Mouse (Mus musculus) adrenal gland, adult 18-20 months (tissue): ENCODE data around the gene Rreb1. TPM values are rescaled to one million over a fixed set of nuclear protein-coding genes. Genes with fewer than 3 reads are reported as not detected.

Experiments used
- DNase-seq, 2 experiments: peaks; one replicate each; pipeline ENCODE4 v3.0.0; 2021 to 2022; ENCODE audit warnings: low spot score in 2 of 2
- total RNA-seq, 2 experiments: library from RNA; stranded (reverse); gene quantifications; 1 replicate in 1 of 2; 2 replicates in 1 of 2; pipeline ENCODE4 v1.2.3; 2021

The Rreb1 gene
- total RNA-seq, 2 experiments from 2014 or later, result 41.1 to 48.4 TPM

DNA sequence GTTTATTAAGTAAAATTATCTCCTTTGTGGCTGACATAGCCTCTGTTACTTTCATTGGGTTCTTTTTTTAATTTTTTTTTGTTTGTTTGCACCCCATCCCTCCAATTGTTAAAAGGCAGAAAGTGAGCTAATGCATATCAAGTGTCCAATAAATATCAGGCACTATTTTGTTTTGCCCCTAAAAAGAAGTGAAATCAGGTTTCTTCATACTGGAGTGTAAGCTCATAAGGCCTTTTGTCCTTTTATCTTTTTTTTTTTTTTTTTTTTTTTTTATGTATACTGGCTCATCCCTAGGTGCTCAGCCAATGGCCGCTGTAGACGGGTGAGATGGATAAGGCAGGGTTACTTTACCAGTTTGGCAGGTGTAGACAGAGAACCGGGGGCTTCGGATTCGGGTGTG lies 70.2 kb downstream of the Rreb1 start:
- DNase-seq, result no peak

DNA sequence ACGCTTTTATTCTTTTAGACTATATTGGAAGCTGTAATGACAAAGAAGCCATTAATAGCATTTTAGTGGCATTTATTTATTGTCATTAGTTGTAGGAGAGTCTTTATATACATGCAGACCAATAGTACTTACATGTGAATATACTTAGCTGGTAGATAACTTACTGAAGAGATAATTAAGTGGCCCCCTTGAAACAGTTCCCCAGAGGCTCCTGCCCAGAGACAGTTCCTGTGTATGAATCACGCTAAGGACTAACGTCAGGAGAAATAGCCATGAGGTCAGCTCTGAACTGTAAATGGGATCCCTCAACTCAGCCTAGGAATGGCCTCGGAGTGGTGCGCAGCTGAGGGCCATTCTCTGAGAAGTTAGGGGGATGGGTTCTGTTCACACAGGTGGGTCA lies 73.4 kb downstream of the Rreb1 start:
- no peak for DNase-seq

DNA sequence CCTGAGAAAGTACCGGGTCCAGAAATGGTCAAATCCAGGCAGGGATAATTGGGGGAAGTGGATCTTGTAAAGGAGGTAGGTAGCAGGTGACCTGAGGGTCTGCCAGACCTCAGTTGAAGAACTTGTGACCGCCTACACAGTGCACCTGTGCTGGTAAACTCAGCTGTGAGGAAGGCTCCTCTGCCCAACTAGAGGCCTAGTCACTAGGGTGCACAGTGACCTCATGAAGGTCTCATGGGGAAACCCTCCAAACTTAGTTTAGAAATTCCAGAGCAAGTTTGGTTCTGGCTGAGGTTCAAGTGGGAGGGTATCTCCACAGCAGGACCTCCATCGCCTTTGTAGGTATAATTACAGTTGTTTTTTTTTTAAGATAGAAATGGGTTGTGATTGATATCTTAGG lies 74.7 kb downstream of the Rreb1 start:
- DNase-seq, result no peak

DNA sequence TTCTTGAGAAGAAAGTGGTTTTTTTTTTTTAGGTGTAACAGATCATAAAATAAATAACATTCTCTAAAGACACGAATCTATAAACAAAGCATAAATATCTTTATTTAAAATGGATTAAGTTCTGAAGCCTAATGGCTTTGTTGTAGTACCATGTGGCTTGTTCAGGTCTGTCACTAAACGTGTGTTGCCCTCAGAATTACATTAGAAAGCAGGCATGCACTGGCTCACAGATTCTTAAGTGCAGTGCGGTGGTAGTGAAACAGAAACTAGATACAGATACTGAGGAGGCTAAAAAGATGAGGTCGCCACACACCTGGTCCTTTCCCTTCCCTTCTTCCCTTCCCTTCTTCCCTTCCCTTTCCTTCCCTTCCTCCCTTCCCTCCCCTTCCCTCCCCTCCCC lies 75.2 kb downstream of the Rreb1 start:
- no peak for DNase-seq

DNA sequence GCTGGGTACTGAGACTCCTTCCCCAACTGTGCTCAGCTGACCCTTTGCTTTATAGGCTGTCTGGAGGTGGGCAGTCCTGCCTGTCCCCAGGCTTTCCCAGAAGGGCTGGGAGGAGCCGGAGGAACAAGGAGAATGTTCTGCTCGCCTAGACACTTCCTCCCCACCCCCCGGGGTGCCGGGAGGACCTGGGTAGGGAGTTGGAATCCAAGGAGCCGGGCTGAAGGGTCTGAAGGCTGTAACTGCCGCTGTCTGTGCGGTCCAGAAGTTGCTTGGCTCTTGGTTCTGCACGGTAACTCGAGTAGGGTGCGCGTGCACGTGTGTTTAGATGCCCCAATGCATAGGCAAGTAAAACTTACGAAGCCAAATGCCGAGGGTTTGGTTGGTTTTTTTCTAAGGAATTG lies 75.8 kb downstream of the Rreb1 start:
- peak; percentile 45 to 52 for DNase-seq

DNA sequence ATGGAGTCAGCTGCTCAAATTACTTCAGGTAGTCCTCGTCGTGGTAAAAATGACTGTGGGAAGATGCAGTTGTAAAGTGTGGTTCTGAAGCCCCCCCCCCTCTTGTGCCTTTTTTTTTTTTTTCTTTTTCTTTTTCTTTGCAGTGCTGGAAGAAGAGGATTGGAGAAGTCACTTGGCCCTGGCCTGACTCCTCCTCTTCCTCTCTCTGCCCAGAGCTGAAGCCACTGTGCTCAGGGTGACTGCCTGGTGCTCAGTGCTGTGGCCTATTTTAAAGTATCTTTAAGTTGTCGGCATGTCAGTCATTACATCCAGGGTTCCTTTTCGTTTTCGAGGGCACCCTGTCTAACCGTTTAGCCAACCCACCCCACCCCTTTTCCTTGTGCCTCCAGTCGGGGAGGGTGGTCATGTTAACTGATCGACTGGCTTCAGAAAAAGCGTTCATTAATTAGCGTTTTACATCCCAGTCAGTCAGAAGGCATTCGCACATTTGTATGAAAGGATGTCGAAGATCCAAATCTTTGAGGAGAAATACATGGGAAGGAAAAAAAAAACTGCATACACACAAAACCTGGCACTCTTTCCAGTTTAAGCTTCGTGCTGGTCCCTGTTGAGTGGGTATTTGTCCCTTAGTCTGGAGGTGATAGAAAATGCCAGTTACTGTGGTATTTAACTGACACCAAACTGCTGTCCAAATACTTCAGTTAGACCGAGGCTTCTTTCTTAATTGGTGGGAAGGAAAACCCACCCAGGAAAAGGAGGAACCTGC lies 76.4 kb downstream of the Rreb1 start:
- no peak for DNase-seq

DNA sequence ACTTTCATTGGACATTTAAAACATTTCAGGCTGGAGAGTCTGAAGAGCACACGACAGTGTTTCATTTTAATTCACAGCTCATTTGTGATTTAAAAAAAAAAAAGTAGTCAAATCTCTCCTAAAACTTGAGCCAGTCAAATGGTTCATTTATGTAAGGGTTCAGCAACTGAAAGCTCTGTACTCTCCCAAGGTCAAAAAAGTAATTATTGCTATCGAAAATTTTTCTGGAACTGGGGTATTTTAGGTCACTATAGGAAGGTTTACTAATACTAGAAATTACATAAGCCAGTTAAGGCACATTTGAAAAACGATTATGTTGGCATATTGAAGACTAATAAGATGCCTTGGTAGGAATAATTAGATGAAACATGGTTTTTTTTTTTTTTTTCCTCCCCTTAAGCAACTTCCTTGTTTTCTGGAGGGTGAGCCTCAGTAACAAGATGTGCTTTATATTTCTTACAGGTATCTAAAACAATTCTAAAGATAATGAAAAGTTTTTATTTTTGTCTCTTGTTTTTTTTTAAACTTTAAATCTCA lies 77.1 kb downstream of the Rreb1 start:
- DNase-seq, result no peak

DNA sequence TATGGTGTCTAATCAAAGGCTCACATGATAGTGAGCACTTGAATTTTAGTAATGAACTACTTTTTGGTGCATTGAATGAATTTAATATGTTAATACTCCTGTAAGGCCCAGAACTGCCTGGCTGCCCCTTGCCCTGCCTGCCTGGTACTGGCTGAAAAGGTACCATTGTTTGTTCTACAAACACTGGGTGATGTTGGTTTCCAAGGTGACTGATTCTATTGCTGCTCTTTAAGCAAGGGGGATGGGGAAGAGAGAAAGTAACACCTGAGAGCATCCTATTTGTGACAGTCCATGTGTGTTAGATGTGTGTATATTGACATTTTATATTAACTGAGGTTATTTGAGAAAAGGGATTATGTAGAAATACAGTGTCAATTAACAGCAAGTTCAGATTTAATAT lies 77.6 kb downstream of the Rreb1 start:
- DNase-seq, result no peak

DNA sequence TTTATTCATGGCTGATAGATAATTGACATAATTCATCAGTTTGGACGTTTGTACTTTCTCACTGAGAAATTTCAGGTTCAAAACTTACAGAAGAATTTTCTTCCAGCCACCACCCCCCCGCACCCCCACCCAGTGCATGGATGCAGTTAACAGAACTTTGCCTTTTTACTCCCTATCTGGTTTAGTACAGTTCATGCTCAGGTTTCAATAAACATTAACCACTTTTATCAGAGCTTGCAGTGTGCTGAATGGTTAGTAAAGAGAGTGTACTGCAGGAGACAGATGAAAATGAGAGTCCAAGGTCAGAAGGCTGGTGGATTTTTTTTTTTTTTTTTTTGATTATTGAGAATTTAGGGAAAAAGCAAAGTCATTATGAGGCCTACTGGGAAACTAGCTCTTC lies 78.3 kb downstream of the Rreb1 start:
- no peak for DNase-seq

DNA sequence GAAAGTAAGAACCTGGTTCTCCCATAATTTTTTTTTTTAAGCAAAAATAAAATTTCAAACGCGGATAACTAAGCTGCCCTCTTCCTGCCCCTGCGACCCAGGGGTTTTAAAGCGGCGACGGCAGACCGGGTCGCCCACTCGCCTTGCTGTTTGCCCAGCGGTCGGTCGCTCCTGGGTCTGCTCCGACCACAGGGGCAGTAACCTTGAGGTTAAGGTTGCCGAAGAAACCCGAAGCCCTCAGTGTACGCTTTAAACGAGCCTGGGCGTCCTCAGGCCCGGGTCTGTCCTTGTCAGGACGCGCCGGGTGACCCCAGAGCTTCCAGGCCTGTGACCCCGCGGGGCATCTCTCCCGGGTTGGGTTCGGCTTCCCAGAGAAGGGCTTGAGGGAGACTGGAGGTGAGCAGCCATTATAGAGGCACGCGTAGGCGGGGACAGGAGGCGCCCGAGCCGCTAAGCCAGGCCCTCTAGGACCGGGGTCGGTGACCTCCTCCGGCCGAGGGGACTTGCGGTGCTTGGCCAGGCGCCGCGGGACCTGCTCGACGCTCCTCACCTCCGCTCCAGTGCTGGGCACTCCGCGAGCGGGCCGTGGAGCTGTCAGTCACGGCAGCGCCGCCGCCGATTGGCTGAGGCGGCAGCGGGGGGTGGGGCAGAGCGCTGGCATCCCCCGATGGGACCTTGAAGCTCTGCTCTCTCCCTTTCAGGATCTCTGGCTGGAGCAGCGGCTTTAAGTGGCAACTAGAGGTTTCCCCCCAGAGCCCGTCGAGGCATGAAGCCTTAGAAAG lies 79.3 kb downstream of the Rreb1 start:
- DNase-seq, result peak; percentile 93 to 95

DNA sequence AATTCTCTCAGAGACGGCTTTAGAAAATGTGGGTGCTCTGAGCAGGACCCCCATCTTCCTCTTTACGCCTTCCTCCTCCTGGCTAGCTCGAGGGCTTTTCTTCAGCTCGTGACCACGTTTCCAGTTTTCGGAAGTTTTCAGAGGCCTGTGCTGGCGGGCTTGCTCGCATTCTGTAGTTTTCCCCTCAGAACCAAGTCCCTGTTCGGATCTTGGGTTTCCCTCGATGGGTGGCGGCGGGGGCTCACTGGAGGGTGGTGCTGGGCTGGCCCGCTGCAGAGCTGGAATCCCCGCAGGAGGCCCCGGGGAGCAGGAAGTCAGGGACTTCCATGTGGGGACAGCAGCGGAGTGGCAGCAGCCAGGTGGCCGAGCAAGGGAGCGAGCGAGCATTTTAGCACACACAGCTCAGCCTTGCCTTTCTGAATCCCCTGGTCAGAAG lies 79.9 kb downstream of the Rreb1 start:
- peak; percentile 46 to 57 for DNase-seq

DNA sequence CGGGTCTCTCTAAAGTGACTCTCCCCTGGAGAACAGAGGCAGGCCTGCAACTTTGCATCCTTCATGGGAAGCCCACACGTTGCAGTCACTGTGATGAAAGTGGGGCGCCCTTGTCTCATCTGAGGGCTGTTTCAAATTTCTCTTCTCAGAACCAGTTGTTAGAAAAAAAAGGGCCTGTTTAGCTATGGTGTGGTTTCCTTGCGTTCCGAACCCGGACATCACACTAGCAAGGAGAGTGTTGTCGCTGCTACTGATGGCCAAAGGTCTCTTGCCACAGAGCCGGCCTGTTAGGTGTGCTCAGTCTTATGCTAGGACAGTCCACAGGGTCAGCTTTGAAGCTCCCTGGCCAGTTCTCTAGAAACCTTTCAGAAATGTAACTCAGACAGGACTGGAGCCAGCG lies 80.3 kb downstream of the Rreb1 start:
- no peak for DNase-seq

DNA sequence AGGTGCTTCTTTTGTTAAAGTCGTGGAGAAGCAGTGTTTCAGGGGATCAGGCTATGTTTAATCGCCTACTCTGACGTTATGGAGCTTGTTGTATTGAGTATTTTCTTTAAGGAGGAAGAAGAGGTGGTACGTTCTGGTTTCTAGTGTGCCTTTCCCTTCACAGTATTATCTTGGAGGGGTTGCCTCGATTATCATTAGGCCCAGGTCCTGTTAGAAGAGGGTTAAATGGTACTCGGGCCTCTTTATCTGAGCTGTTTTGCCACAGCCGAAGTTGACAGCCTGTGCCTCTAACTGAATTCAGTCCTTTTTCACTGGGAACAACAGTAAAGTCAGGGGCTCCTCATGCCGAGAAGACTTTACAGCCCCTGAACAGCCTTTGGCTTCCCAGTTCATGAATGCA lies 81.6 kb downstream of the Rreb1 start:
- no peak for DNase-seq

DNA sequence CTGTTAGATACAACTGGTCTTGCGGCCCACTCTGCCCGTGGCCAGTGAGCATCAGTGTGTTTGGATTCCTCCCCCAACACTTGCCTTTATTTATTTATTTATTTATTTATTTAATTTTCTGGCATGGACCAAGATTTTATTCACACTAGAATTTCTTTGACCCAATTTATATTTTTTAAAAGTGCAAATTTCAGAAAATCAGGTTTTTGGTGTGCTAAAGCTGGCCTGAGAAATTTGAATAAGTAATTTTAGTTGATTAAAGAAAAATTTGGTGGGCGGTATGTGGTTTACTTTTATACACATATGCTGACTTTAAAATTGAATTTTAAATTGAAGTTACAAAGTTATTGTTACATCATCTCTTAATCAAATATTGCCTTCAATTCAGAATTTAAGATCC lies 82.0 kb downstream of the Rreb1 start:
- no peak for DNase-seq

DNA sequence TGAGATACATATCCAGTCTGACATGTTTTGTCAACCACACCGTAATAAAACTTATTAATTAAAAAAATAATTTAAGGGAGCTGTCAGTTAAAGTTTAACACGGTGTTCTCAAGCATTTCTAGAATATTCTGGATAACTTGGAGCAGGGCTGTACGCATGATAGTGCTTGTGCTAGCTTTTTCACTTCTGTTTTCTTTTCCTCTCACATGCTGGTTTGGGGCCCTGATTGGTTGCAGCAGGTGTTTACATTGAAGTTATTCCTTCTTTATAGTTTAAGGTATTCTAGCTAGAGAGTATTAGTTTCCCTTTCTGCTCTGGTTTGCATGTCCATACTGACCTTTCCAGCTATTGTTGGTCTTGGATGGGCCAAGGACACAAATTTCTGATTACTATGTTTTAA lies 82.6 kb downstream of the Rreb1 start:
- DNase-seq, result no peak

DNA sequence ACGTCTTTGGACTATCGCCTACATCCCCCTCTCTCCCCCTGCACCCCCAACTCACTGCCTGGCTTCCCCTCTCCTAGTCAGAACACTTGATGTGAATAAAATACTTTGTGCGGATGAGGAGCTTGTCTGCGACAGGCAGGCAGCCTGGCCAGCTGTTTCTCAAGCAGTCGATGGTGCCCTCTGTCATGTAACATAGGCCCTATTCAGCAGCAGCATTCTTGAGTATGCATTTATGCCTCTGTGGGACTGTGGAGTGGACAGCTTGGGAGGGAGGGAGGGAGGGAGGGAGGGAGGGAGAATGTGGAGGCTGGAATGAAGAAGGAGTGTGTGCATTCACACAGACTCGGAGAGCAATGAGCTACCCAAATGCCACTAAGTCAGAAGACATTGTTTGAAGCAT lies 84.3 kb downstream of the Rreb1 start:
- DNase-seq, result no peak

DNA sequence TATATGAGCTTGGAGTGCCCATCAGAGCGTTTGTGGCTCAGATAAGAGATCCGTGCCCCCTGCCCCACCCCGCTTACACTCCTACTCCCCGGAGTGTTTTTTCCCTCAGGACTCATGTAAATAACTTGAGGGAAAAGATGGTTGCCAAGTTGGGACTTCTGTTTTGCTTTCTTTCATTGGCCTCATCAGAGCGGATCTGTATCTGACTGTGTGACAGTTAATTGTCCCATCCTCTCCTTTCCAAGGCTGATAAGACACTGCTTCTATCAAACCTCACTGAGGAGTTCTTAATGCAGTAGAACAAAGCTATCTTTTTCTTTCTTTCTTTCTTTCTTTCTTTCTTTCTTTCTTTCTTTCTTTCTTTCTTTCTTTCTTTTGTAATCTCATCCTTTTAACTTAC lies 85.4 kb downstream of the Rreb1 start:
- no peak for DNase-seq

DNA sequence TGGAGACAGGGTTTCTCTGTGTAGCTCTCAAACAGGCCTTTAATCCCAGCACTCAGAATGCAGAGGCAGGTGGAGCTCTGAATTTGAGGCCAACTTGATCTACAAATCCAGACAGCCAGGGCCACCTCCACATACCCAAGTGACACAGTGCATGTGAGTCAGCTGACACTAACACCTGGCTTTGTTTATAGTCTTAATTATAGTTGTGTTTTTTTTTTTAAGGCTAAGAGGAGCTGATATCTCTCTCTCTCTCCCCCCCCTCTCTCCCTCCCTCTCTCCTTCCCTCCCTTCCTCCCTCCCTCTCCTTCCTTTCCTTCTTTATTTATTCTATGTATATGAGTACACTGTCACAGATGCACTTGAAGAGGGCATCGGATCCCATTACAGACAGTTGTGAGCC lies 86.5 kb downstream of the Rreb1 start:
- DNase-seq, result no peak

DNA sequence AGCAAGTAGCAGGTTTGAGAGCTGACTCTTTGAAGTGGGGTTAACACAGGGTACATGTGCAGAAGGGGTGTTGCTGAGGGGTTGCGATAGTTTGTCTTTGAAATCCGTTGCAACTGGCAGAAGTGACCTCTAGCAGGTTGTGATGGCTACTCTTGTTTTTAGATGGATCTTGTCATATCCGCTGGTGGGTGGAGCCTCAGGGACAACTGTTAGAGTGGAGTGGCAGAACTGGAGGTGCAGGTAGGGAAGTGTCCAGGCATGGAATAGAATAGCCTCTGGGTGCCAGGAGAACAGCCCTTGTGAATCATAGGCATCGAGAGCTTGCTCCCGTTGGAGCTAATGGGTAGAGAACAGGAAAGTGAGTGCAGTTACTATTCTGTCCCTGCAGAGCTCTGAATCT lies 88.1 kb downstream of the Rreb1 start:
- DNase-seq, result no peak

DNA sequence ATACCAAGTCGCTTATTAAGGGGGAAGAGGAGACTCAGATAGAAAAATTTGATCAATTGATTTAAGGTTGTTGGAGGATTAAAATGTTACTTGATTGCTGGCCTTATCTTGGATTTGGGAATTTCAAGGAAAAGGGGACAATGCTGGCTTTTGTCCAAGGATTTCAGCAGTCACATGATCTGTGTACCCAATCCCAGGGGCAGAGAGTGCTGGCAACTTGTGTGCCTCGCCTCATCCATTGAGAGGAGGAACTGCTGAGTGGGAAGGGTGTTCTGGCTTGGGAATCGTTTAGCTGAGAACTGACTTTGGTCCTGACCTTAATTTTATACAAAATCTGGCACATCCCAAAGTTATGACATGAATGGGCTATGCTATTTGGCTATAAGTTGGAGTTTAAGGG lies 88.6 kb downstream of the Rreb1 start:
- DNase-seq, result no peak

DNA sequence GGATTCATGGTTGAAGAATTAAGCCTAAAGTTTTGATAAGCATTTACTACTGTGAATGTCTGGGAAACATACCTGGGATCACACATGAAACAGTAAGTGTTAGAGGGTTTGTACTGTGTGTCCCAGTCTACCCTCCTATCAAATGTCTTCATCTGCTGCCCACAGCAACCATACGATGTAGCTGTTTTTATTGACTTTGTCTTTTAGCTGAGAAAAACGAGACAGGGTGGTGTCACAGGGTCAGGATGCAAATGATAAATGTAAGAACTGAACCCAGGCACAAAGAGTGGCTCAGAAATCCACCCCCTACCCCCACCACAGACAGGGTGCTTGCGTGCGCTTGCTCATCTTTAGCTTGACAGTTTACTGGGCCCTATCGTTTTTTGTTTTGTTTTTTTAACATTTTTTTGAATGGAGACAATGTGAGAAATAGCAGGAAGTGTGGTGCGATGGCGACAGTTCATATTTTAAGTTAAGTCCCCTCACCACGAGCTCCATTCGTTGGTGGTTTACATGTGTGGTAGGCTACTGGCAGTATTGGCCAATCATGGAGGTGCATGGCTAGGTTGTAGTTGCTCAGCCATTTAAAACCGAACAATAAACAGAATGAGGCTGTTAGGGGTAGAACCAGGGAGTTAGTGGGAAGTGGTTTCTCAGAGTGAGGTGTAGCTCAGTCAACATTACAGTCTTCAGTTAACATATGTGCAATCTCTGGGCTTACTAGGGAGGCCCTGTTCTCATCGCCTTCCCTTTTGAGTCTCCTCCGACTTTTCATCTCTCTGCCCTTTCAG lies 92.1 kb downstream of the Rreb1 start:
- no peak for DNase-seq
